Mouse (Mus musculus) cerebellum, adult 2 months (tissue): Measurements from ENCODE around the gene Map2k4. TPM values are rescaled to one million over a fixed set of nuclear protein-coding genes. Genes with fewer than 3 reads are reported as not detected.

Experiments
- DNase-seq, 2 experiments: peaks; one replicate each; pipeline ENCODE4 v3.0.0; 2021
- H3K27ac ChIP-seq: fragments of 200-500 bp; 2 replicates; pipeline ENCODE4 v1.5.1; 2012; ENCODE audit warnings: low read length, control low read depth, inconsistent platforms; ENCODE audit not compliant: insufficient read depth
- H3K27me3 ChIP-seq: fragments of 200-500 bp; 2 replicates; pipeline ENCODE4 v1.6.1; 2012; ENCODE audit warnings: inconsistent platforms, mild to moderate bottlenecking, low read length, moderate library complexity; ENCODE audit not compliant: control insufficient read depth, insufficient read depth
- H3K4me1 ChIP-seq: fragments of 200-500 bp; 2 replicates; pipeline ENCODE4 v1.6.1; 2011; ENCODE audit warnings: low read length; ENCODE audit not compliant: control insufficient read depth, insufficient read depth
- H3K4me3 ChIP-seq: fragments of 200-500 bp; replicated peaks from 2 replicates; pipeline ENCODE3; 2011; ENCODE audit warnings: mild to moderate bottlenecking, low read depth, low read length, control low read depth; ENCODE audit not compliant: insufficient read depth
- CTCF ChIP-seq: fragments of 200-500 bp; IDR thresholded peaks from 2 replicates; pipeline ENCODE4 v1.5.1; 2011; ENCODE audit warnings: low read depth, mild to moderate bottlenecking, control low read depth, low read length, moderate library complexity, borderline replicate concordance; ENCODE audit not compliant: insufficient read depth
- POLR2A ChIP-seq: fragments of 200-500 bp; IDR thresholded peaks from 2 replicates; pipeline ENCODE4 v1.6.1; 2011; ENCODE audit warnings: low read length, control low read depth, borderline replicate concordance; ENCODE audit not compliant: insufficient read depth
- WGBS: fragments of 180-500 bp; shearing (Covaris S2); methylation state at CpG from one replicate; pipeline ENCODE4 v1.1.7; 2018; 5-methylcytosine and 5-hydroxymethylcytosine counted together
- polyA plus RNA-seq: library from polyadenylated mRNA; depleted of rRNA; stranded (reverse); fragments of >200 nt; gene quantifications from 2 replicates; pipeline ENCODE4 v1.2.3, GENCODE M21; 2012; rRNA removed

Gene Map2k4
- 122 and 130 TPM in 2 replicates for polyA plus RNA-seq

DNA sequence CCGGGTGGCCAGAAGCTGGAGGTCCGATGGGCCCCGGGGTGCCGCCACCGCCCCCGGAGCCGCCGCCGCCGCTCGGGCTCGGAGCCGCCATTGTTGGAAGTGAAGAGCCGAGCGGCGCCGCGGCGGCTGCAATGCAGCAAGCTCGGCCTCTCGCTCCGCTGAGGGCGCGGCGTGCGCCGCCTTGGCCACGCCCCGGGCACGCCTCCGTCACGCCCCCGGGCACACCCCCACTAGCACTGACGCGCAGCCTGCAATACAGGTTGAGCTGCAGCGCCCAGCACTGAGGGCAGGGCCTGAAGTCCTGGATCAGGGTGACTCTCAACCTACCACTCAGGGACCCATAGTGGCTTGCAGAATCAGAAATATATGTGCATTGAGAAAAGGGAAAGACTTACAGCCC, at the start of gene Map2k4:
Gene Map2k4, minus strand, starts transcription at position 144 of the 400 bp plus-strand sequence.
- peak; percentile 94 for DNase-seq
- TF ChIP-seq POLR2A: peak; percentile 78; the same call in 1 of the 2 replicates
- TF ChIP-seq CTCF: no peak
- H3K27ac ChIP-seq: peak within 1 kb of the TSS; percentile 49
- peak within 1 kb of the TSS; percentile 92 for H3K4me3 ChIP-seq
- H3K27me3 ChIP-seq: no peaks in the 10 kb centered on the region
- WGBS: under 1% methylated on average over 36 of the region's 36 CpGs
- no peaks in the 10 kb centered on the region; the same call in none of the 2 replicates for H3K4me1 ChIP-seq

DNA sequence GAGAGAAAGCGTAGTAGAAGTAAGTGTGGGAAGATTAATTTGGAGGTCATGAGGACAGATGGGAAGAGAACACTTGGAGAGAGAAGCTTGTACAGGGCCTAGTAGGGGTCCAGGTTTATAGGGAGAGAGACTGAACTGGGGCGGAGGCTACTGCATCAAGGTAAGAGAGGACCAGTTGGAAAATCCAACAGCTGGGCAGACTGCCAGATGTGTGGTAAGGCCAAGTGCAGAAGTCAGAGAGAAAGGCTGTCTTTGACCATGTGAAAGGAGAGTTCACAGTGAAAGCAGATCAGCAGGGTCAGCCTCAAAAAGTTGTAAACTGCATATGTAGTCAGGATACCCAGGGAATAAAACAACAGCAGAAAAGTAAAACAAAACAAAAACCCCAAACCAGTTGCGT, 36.5 kb upstream of the Map2k4 start:
- H3K27me3 ChIP-seq: no peaks in the 10 kb centered on the region
- H3K27ac ChIP-seq: no peak overlapping the region
- TF ChIP-seq POLR2A: no peak
- no peak for TF ChIP-seq CTCF
- no peaks in the 10 kb centered on the region; the same call in 1 of the 2 replicates for H3K4me1 ChIP-seq
- H3K4me3 ChIP-seq: no peak overlapping the region
- 71% methylated on average over 3 of the region's 3 CpGs for WGBS
- no peak for DNase-seq

DNA sequence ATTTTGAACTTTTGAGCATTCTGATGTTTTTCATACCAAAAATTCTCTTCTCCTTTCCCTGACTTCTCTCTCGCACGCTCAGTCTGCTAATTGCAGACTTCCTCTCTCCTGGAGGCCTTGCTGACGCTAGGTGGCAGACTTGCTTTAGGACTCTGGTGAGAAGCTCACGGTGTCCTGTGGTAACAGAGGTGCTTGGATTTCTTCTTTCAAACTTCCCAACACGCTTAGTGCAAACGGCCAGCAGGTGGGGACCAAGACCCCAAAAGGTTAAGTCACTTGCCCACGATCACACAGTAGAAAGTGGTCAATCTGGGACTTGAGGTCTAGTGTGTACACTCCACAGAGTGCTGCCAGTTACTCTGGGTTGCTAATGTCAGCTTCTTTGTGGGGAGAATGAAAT, 32.8 kb upstream of the Map2k4 start:
- 18% methylated on average over 7 of the region's 7 CpGs for WGBS
- Histone ChIP-seq H3K27me3 (no peaks in the 10 kb centered on the region), H3K4me3 (no peak overlapping the region), H3K4me1 (no peaks in the 10 kb centered on the region; the same call in 1 of the 2 replicates), H3K27ac (no peak overlapping the region)
- peak; percentile 47 to 60 for DNase-seq
- TF ChIP-seq CTCF (peak; percentile 77), POLR2A (no peak)

- no peak for TF ChIP-seq POLR2A
- peak; percentile 35; the same call in 1 of the 2 replicates for TF ChIP-seq CTCF
- Histone ChIP-seq H3K27me3 (no peaks in the 10 kb centered on the region), H3K27ac (no peak overlapping the region), H3K4me3 (no peak overlapping the region), H3K4me1 (no peaks in the 10 kb centered on the region; the same call in 1 of the 2 replicates)
- WGBS: 56% methylated on average over 5 of the region's 5 CpGs
- no peak for DNase-seq
Observed at GRCm38 (mm10) chr11:65820280-65820679, 32.2 kb upstream of the Map2k4 start.

DNA sequence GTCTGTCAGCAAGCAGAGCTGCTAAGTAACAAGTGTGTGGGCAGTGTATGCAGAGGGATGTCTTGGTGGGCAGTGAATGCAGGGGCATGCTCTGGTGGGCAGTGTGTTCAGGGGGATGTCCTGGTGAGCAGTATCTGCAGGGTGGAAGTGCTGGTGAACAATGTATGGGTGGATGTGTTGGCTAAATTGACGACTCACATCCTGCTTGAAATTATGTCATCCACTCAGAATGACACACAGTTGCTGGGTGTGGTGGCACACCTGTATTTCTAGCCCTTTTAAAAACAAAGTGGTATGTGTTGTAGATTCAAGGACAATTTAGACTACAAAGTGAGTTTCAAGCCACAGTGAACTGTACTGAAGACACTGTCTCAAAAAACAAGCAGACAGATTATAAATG, 30.1 kb upstream of the Map2k4 start:
- no peaks in the 10 kb centered on the region; the same call in 1 of the 2 replicates for H3K4me1 ChIP-seq
- no peaks in the 10 kb centered on the region for H3K27me3 ChIP-seq
- no peak overlapping the region for H3K27ac ChIP-seq
- TF ChIP-seq POLR2A (no peak), CTCF (no peak)
- no peak for DNase-seq
- 86% methylated on average over 1 of the region's 1 CpGs for WGBS
- no peak overlapping the region for H3K4me3 ChIP-seq

GRCm38 (mm10) chr11:65816237-65816636, 28.1 kb upstream of the Map2k4 start:
- WGBS: 47% methylated on average over 6 of the region's 6 CpGs
- H3K27ac ChIP-seq: no peak overlapping the region
- peaks cover 3% of the 10 kb centered on the region for H3K4me1 ChIP-seq
- no peak for DNase-seq
- H3K4me3 ChIP-seq: no peak overlapping the region
- no peaks in the 10 kb centered on the region for H3K27me3 ChIP-seq
- no peak for TF ChIP-seq CTCF
- TF ChIP-seq POLR2A: no peak

DNA sequence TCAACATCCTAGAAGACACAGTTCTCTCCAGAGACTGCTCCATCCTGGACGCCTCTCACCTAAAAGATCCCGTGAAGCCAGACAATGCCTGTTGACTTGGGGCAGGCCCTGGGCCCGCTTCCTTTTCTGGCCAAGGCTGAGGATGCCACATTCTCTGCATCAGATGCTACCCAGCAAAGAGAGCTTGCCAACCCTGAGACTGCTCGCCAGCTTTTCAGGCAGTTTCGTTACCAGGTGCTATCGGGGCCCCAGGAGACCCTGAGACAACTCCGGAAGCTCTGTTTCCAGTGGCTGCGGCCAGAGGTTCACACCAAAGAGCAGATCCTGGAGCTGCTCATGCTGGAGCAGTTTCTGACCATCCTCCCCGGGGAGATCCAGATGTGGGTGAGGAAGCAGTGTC, 26.3 kb upstream of the Map2k4 start:
- H3K27ac ChIP-seq: no peak overlapping the region
- H3K4me1 ChIP-seq: peaks cover 3% of the 10 kb centered on the region
- peak in 1 of 2 experiments; percentile 22 for DNase-seq
- 19% methylated on average over 9 of the region's 9 CpGs for WGBS
- H3K4me3 ChIP-seq: no peak overlapping the region
- TF ChIP-seq CTCF (no peak), POLR2A (no peak)
- no peaks in the 10 kb centered on the region for H3K27me3 ChIP-seq

GRCm38 (mm10) chr11:65812088-65812487, 24.0 kb upstream of the Map2k4 start:
- TF ChIP-seq CTCF (no peak), POLR2A (no peak)
- H3K4me1 ChIP-seq: peaks cover 3% of the 10 kb centered on the region
- DNase-seq: no peak
- H3K27me3 ChIP-seq: no peaks in the 10 kb centered on the region
- H3K4me3 ChIP-seq: no peak overlapping the region
- WGBS: 54% methylated on average over 5 of the region's 5 CpGs
- H3K27ac ChIP-seq: no peak overlapping the region

DNA sequence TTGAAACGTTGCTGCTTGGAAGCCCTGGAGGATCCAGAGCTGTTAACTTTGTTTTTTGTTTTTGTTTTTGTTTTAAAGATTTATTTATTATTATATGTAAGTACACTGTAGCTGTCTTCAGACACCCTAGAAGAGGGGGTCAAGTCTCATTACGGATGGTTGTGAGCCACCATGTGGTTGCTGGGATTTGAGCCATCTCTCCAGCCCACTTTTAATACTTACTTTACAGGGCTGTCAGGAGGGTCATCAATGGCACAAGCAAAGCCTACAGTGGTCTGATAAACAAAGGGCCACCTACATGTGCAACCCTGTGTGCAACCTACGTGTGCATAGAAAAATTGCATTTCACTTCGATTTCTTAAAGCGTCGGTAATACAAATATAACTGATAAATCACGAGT, 19.5 kb upstream of the Map2k4 start:
- H3K4me3 ChIP-seq: peak overlapping the region; percentile 84
- TF ChIP-seq CTCF: no peak
- no peak for TF ChIP-seq POLR2A
- no peak for DNase-seq
- peaks cover 3% of the 10 kb centered on the region for H3K4me1 ChIP-seq
- no peaks in the 10 kb centered on the region for H3K27me3 ChIP-seq
- peak overlapping the region; percentile 83; the same call in 1 of the 2 replicates for H3K27ac ChIP-seq
- WGBS: 44% methylated on average over 7 of the region's 7 CpGs
